Mouse (Mus musculus) ES-E14 (cell line): ENCODE measurements around the gene Minpp1.

Experiments used
- CHD2 ChIP-seq: IDR thresholded peaks from 2 replicates; pipeline ENCODE4 v1.6.1; 2014; ENCODE audit warnings: mild to moderate bottlenecking, low read depth, low read length, inconsistent platforms
- HCFC1 ChIP-seq: IDR thresholded peaks from 2 replicates; pipeline ENCODE4 v1.6.1; 2012; ENCODE audit warnings: low read length, inconsistent platforms, borderline replicate concordance; ENCODE audit not compliant: insufficient read depth
- MAFK ChIP-seq: IDR thresholded peaks from 2 replicates; pipeline ENCODE4 v1.6.1; 2014; ENCODE audit warnings: mild to moderate bottlenecking, low read depth, low read length, inconsistent platforms; ENCODE audit not compliant: insufficient read depth
- ZC3H11A ChIP-seq: IDR thresholded peaks from 2 replicates; pipeline ENCODE4 v1.6.1; 2012; ENCODE audit warnings: low read depth, mild to moderate bottlenecking, inconsistent platforms, low read length, borderline replicate concordance
- ZNF384 ChIP-seq: IDR thresholded peaks from 2 replicates; pipeline ENCODE4 v1.6.1; 2012; ENCODE audit warnings: low read depth, low read length, inconsistent platforms

GRCm38 (mm10) chr19:32547396-32547795 is 61.8 kb downstream of the Minpp1 start:
- TF ChIP-seq ZNF384 (no peak), HCFC1 (no peak), CHD2 (no peak), ZC3H11A (no peak), MAFK (no peak)
